Mouse (Mus musculus): ENCODE results near the gene Tmem235. TPM values are rescaled to one million over a fixed set of nuclear protein-coding genes. Genes with fewer than 3 reads are reported as not detected.

The Tmem235 gene
- polyA plus RNA-seq, 1 experiment from 2014 or later = not detected

GRCm38 (mm10) chr11:117889887-117890340, 29.4 kb downstream of the Tmem235 start:
- no peaks in the 10 kb centered on the region for H3K9me3 ChIP-seq (ENCODE audit: control insufficient read depth, low read length)
- H3K4me2 ChIP-seq (ENCODE audit: low read depth) = peak overlapping the region; percentile 38
- H3K36me3 ChIP-seq (ENCODE audit: control insufficient read depth, insufficient read depth, low read length) = no peaks in the 10 kb centered on the region
- peak; percentile 55; the same call in 1 of the 2 replicates for ATAC-seq (ENCODE audit: insufficient read depth, low FRiP score, low TSS enrichment)
- DNase-seq (ENCODE audit: low spot score) = peak; percentile 43
- peaks cover 9% of the 10 kb centered on the region for H3K27me3 ChIP-seq (ENCODE audit: control insufficient read depth, insufficient read depth, low read length)
- H3K27ac ChIP-seq (ENCODE audit: low read depth, low read length) = peak overlapping the region; percentile 56; the same call in 1 of the 2 replicates
- 4% methylated on average over 11 of the region's 11 CpGs for WGBS
- H3K4me1 ChIP-seq (ENCODE audit: control insufficient read depth, insufficient read depth, low read length) = peaks cover 26% of the 10 kb centered on the region
- no peak overlapping the region for H3K4me3 ChIP-seq (ENCODE audit: low read depth, low read length)
- H3K9ac ChIP-seq (ENCODE audit: low read length) = peak overlapping the region; percentile 33; the same call in 1 of the 2 replicates

- no peak overlapping the region for H3K9ac ChIP-seq (ENCODE audit: low read length)
- no peak overlapping the region for H3K4me3 ChIP-seq (ENCODE audit: low read depth, low read length)
- DNase-seq (ENCODE audit: low spot score) = peak; percentile 46
- peaks cover 9% of the 10 kb centered on the region for H3K27me3 ChIP-seq (ENCODE audit: control insufficient read depth, insufficient read depth, low read length)
- H3K4me1 ChIP-seq (ENCODE audit: control insufficient read depth, insufficient read depth, low read length) = peaks cover 26% of the 10 kb centered on the region
- no peak overlapping the region for H3K4me2 ChIP-seq (ENCODE audit: low read depth)
- H3K36me3 ChIP-seq (ENCODE audit: control insufficient read depth, insufficient read depth, low read length) = no peaks in the 10 kb centered on the region
- H3K27ac ChIP-seq (ENCODE audit: low read depth, low read length) = 0 out of 2 replicates have a peak overlapping the region, but pooled peaks have one; percentile 17
- no peaks in the 10 kb centered on the region for H3K9me3 ChIP-seq (ENCODE audit: control insufficient read depth, low read length)
- no peak for ATAC-seq (ENCODE audit: insufficient read depth, low FRiP score, low TSS enrichment)
- WGBS = 17% methylated on average over 13 of the region's 13 CpGs
These were observed 30.1 kb downstream of the Tmem235 start for GRCm38 (mm10) chr11:117890519-117891282.

GRCm38 (mm10) chr11:117891581-117892175, 31.1 kb downstream of the Tmem235 start:
- H3K27me3 ChIP-seq (ENCODE audit: control insufficient read depth, insufficient read depth, low read length) = peaks cover 9% of the 10 kb centered on the region
- DNase-seq (ENCODE audit: low spot score) (no peak), ATAC-seq (ENCODE audit: insufficient read depth, low FRiP score, low TSS enrichment) (no peak)
- no peak overlapping the region for H3K9ac ChIP-seq (ENCODE audit: low read length)
- 92% methylated on average over 19 of the region's 19 CpGs for WGBS
- no peak overlapping the region for H3K4me2 ChIP-seq (ENCODE audit: low read depth)
- H3K36me3 ChIP-seq (ENCODE audit: control insufficient read depth, insufficient read depth, low read length) = no peaks in the 10 kb centered on the region
- H3K4me1 ChIP-seq (ENCODE audit: control insufficient read depth, insufficient read depth, low read length) = peaks cover 26% of the 10 kb centered on the region
- no peaks in the 10 kb centered on the region for H3K9me3 ChIP-seq (ENCODE audit: control insufficient read depth, low read length)
- no peak overlapping the region for H3K4me3 ChIP-seq (ENCODE audit: low read depth, low read length)
- H3K27ac ChIP-seq (ENCODE audit: low read depth, low read length) = no peak overlapping the region

DNA sequence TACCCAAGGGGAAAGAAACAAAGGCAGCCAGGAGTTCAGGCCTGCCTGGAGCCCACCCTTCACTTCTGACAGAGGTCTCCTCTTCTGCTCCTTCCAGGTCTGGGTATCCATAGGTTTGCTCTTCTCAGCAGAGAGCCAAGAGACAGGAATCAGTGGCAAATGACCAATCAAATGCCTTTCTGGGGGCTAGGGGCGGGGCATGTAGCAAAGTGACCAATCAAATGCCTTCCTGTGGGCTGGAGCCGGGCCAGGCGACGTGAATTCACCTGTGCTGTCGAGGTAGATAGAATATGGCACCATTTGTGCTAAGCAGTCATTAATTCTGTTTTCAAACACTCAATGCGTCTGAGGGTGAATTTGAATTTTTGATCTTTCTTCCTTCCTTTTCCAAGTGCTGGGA, 31.6 kb downstream of the Tmem235 start:
- H3K9me3 ChIP-seq (ENCODE audit: control insufficient read depth, low read length) = no peaks in the 10 kb centered on the region
- no peak for DNase-seq (ENCODE audit: low spot score)
- ATAC-seq (ENCODE audit: insufficient read depth, low FRiP score, low TSS enrichment) = no peak
- H3K27ac ChIP-seq (ENCODE audit: low read depth, low read length) = no peak overlapping the region
- H3K4me3 ChIP-seq (ENCODE audit: low read depth, low read length) = no peak overlapping the region
- H3K36me3 ChIP-seq (ENCODE audit: control insufficient read depth, insufficient read depth, low read length) = no peaks in the 10 kb centered on the region
- H3K9ac ChIP-seq (ENCODE audit: low read length) = no peak overlapping the region
- no peak overlapping the region for H3K4me2 ChIP-seq (ENCODE audit: low read depth)
- H3K4me1 ChIP-seq (ENCODE audit: control insufficient read depth, insufficient read depth, low read length) = peaks cover 26% of the 10 kb centered on the region
- WGBS = 52% methylated on average over 6 of the region's 6 CpGs
- H3K27me3 ChIP-seq (ENCODE audit: control insufficient read depth, insufficient read depth, low read length) = peaks cover 9% of the 10 kb centered on the region

GRCm38 (mm10) chr11:117894676-117895075, 34.1 kb downstream of the Tmem235 start:
- WGBS = 61% methylated on average over 10 of the region's 10 CpGs
- no peak for ATAC-seq (ENCODE audit: insufficient read depth, low FRiP score, low TSS enrichment)

GRCm38 (mm10) chr11:117896533-117896932, 36.0 kb downstream of the Tmem235 start:
- Histone ChIP-seq H3K36me3 (ENCODE audit: control insufficient read depth, insufficient read depth, low read length) (no peaks in the 10 kb centered on the region), H3K9ac (ENCODE audit: low read length) (no peak overlapping the region), H3K9me3 (ENCODE audit: control insufficient read depth, low read length) (no peaks in the 10 kb centered on the region), H3K4me2 (ENCODE audit: low read depth) (no peak overlapping the region), H3K4me3 (ENCODE audit: low read depth, low read length) (no peak overlapping the region), H3K27ac (ENCODE audit: low read depth, low read length) (no peak overlapping the region), H3K27me3 (ENCODE audit: control insufficient read depth, insufficient read depth, low read length) (no peaks in the 10 kb centered on the region; the same call in 1 of the 2 replicates), H3K4me1 (ENCODE audit: control insufficient read depth, insufficient read depth, low read length) (no peaks in the 10 kb centered on the region)
- WGBS = 72% methylated on average over 2 of the region's 2 CpGs
- no peak for ATAC-seq (ENCODE audit: insufficient read depth, low FRiP score, low TSS enrichment)
- no peak for DNase-seq (ENCODE audit: low spot score)

More at GRCm38 (mm10) chr11:117894676-117895075, 34.1 kb downstream of the Tmem235 start:
- Histone ChIP-seq H3K4me2 (ENCODE audit: low read depth) (no peak overlapping the region), H3K4me3 (ENCODE audit: low read depth, low read length) (no peak overlapping the region), H3K4me1 (ENCODE audit: control insufficient read depth, insufficient read depth, low read length) (peaks cover 11% of the 10 kb centered on the region), H3K27ac (ENCODE audit: low read depth, low read length) (no peak overlapping the region), H3K36me3 (ENCODE audit: control insufficient read depth, insufficient read depth, low read length) (no peaks in the 10 kb centered on the region), H3K9me3 (ENCODE audit: control insufficient read depth, low read length) (no peaks in the 10 kb centered on the region), H3K9ac (ENCODE audit: low read length) (no peak overlapping the region), H3K27me3 (ENCODE audit: control insufficient read depth, insufficient read depth, low read length) (peaks cover 2% of the 10 kb centered on the region; the same call in 1 of the 2 replicates)
- no peak for DNase-seq (ENCODE audit: low spot score)

DNA sequence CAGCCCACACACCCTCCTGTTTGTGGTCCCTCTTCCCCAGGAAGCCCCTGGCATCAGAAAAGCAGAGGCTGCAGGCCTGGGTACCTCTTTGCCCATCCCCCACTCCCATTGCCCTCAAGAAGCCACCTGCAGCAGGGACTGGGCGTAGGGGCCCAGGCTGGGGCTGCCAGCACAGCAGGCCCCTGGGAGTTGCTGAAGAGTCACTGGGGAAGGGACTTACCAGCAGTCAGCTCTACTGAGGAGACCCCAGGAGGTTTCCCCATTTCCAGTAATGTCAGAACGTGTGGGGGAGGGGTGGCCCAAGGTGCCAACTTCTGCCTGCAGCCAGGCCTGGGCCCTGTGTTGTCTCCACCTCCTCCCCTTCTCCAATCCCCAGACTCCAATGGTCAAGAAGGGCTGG, 41.7 kb downstream of the Tmem235 start:
- Histone ChIP-seq H3K27me3 (ENCODE audit: control insufficient read depth, insufficient read depth, low read length) (no peaks in the 10 kb centered on the region), H3K27ac (ENCODE audit: low read depth, low read length) (no peak overlapping the region), H3K4me1 (ENCODE audit: control insufficient read depth, insufficient read depth, low read length) (no peaks in the 10 kb centered on the region), H3K9ac (ENCODE audit: low read length) (no peak overlapping the region), H3K9me3 (ENCODE audit: control insufficient read depth, low read length) (no peaks in the 10 kb centered on the region), H3K4me2 (ENCODE audit: low read depth) (no peak overlapping the region), H3K36me3 (ENCODE audit: control insufficient read depth, insufficient read depth, low read length) (no peaks in the 10 kb centered on the region), H3K4me3 (ENCODE audit: low read depth, low read length) (no peak overlapping the region)
- 66% methylated on average over 2 of the region's 2 CpGs for WGBS
- DNase-seq (ENCODE audit: low spot score) (no peak), ATAC-seq (ENCODE audit: insufficient read depth, low FRiP score, low TSS enrichment) (no peak)

- no peak overlapping the region for H3K9ac ChIP-seq (ENCODE audit: low read length)
- WGBS = 85% methylated on average over 8 of the region's 8 CpGs
- no peaks in the 10 kb centered on the region for H3K9me3 ChIP-seq (ENCODE audit: control insufficient read depth, low read length)
- H3K4me1 ChIP-seq (ENCODE audit: control insufficient read depth, insufficient read depth, low read length) = no peaks in the 10 kb centered on the region
- H3K27me3 ChIP-seq (ENCODE audit: control insufficient read depth, insufficient read depth, low read length) = no peaks in the 10 kb centered on the region
- ATAC-seq (ENCODE audit: insufficient read depth, low FRiP score, low TSS enrichment) = no peak
- no peak overlapping the region for H3K4me2 ChIP-seq (ENCODE audit: low read depth)
- no peak overlapping the region for H3K4me3 ChIP-seq (ENCODE audit: low read depth, low read length)
- H3K27ac ChIP-seq (ENCODE audit: low read depth, low read length) = no peak overlapping the region
- no peak for DNase-seq (ENCODE audit: low spot score)
- H3K36me3 ChIP-seq (ENCODE audit: control insufficient read depth, insufficient read depth, low read length) = no peaks in the 10 kb centered on the region
These were observed 43.9 kb downstream of the Tmem235 start for GRCm38 (mm10) chr11:117904442-117904841.
